Mouse (Mus musculus) limb, embryonic 14.5 days (tissue): ENCODE measurements at regions not wholly inside any gene's neighbourhood (a gene's known extent, or its start where the extent isn't known, plus 50 kb on each side); places are given as distances from the start of the nearest gene placed in this dataset.

Experiments
- ATAC-seq: fragments of 200-750 bp; cut with Nextera tagmentation; 2 replicates; pipeline ENCODE4 v1.8.0; 2017; ENCODE audit warnings: low read depth, moderate number of reproducible peaks, moderate TSS enrichment; ENCODE audit not compliant: low FRiP score
- DNase-seq: peaks from one replicate; pipeline ENCODE4 v3.0.0-alpha.2; 2015; ENCODE audit warnings: low spot score
- H3K27ac ChIP-seq: fragments of 300-500 bp; sonication (generic); replicated peaks from 2 replicates; pipeline ENCODE4 v1.5.1; 2014; ENCODE audit warnings: low read depth, mild to moderate bottlenecking, low read length, moderate library complexity, mixed read lengths
- H3K27me3 ChIP-seq: fragments of 300-500 bp; sonication (generic); 2 replicates; pipeline ENCODE4 v1.6.1; 2014; ENCODE audit warnings: low read length, mixed read lengths; ENCODE audit not compliant: control insufficient read depth, insufficient read depth
- H3K36me3 ChIP-seq: fragments of 300-500 bp; sonication (generic); 2 replicates; pipeline ENCODE4 v1.6.1; 2014; ENCODE audit warnings: mild to moderate bottlenecking, low read length, moderate library complexity, mixed read lengths; ENCODE audit not compliant: control insufficient read depth, insufficient read depth
- H3K4me1 ChIP-seq: fragments of 300-500 bp; sonication (generic); 2 replicates; pipeline ENCODE4 v1.6.1; 2014; ENCODE audit warnings: antibody characterized with exemption, low read length, mixed read lengths; ENCODE audit not compliant: control insufficient read depth, insufficient read depth
- H3K4me2 ChIP-seq: fragments of 300-500 bp; sonication (generic); replicated peaks from 2 replicates; pipeline ENCODE4 v1.6.1; 2014; ENCODE audit warnings: low read depth, mild to moderate bottlenecking, low read length, moderate library complexity; ENCODE audit not compliant: severe bottlenecking
- H3K4me3 ChIP-seq: fragments of 300-500 bp; sonication (generic); replicated peaks from 2 replicates; pipeline ENCODE4 v1.5.1; 2014; ENCODE audit warnings: low read length
- H3K9ac ChIP-seq: fragments of 300-500 bp; sonication (generic); 2 replicates; pipeline ENCODE4 v1.6.1; 2014; ENCODE audit warnings: mild to moderate bottlenecking, low read depth, low read length, moderate library complexity; ENCODE audit not compliant: severe bottlenecking
- H3K9me3 ChIP-seq: fragments of 300-500 bp; sonication (generic); 2 replicates; pipeline ENCODE4 v1.6.1; 2016; ENCODE audit warnings: low read length; ENCODE audit not compliant: control insufficient read depth
- POLR2A ChIP-seq: fragments of 200-500 bp; IDR thresholded peaks from 2 replicates; pipeline ENCODE4 v1.8.0; 2012; ENCODE audit warnings: inconsistent platforms, mild to moderate bottlenecking, moderate library complexity, borderline replicate concordance; ENCODE audit not compliant: insufficient read depth, insufficient read length; ENCODE audit errors: extremely low read depth
- WGBS: fragments of 180-500 bp; shearing (Covaris S2); extraction: QIAGEN DNeasy Blood & Tissue Kit; methylation state at CpG from one replicate; pipeline ENCODE4 v1.1.7; 2014; 5-methylcytosine and 5-hydroxymethylcytosine counted together

- H3K4me2 ChIP-seq = no peak overlapping the region
- no peaks in the 10 kb centered on the region for H3K9me3 ChIP-seq
- DNase-seq = no peak
- H3K27ac ChIP-seq = no peak overlapping the region
- no peak for ATAC-seq
- 41% methylated on average over 5 of the region's 5 CpGs for WGBS
- H3K4me1 ChIP-seq = no peaks in the 10 kb centered on the region
- no peak overlapping the region for H3K9ac ChIP-seq
- H3K27me3 ChIP-seq = no peaks in the 10 kb centered on the region
- no peak overlapping the region for H3K4me3 ChIP-seq
- no peaks in the 10 kb centered on the region for H3K36me3 ChIP-seq
- no peak for TF ChIP-seq POLR2A
Observed at GRCm38 (mm10) chr9:30271081-30271480, 155.8 kb upstream of the Snx19 start.

DNA sequence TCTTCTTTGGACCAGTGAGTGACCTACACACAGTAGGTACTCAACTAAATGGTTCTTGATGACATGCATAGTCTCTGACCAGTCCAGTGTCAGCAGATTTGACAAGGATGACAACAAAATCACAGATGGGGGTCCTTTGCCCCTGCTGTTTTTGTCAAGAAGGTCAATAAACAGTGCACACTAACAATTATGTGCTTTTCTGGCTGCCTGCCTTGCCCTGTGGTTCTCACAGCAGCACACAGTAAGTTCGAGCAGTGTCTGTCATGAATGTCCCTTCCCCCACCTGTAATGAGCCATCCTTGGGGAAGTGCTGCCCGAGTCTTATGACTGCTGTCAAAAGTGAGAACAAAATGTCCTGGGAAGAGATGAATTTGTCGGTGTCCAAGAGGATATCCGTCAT is 153.1 kb upstream of the Snx19 start:
- H3K27ac ChIP-seq = no peak overlapping the region
- no peaks in the 10 kb centered on the region for H3K27me3 ChIP-seq
- no peaks in the 10 kb centered on the region for H3K4me1 ChIP-seq
- H3K4me2 ChIP-seq = no peak overlapping the region
- no peak for DNase-seq
- ATAC-seq = no peak
- no peaks in the 10 kb centered on the region for H3K36me3 ChIP-seq
- H3K9me3 ChIP-seq = no peaks in the 10 kb centered on the region
- no peak overlapping the region for H3K4me3 ChIP-seq
- TF ChIP-seq POLR2A = no peak
- no peak overlapping the region for H3K9ac ChIP-seq
- 49% methylated on average over 4 of the region's 4 CpGs for WGBS

DNA sequence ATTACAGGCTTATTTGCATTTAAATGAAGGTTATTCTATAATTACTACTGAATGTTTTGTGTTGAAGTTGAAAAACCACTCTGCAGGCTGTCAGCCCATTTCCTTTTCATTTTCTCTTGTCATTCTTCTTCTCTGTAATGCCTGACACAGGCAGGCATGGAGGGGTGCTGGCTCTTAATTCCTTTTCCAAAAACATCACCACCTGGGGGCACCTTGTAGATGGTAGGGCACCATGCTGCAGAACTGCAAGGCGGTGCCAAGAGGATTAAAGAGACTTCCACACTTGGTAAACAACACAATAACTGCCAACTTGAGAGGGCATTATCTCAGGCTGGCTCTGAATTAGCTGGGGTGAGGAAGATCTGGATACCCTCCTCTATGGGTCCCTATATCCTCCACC is 148.7 kb upstream of the Snx19 start:
- no peak overlapping the region for H3K27ac ChIP-seq
- no peak overlapping the region for H3K4me2 ChIP-seq
- no peak overlapping the region for H3K4me3 ChIP-seq
- no peak overlapping the region for H3K9ac ChIP-seq
- no peaks in the 10 kb centered on the region for H3K9me3 ChIP-seq
- no peak for TF ChIP-seq POLR2A
- H3K36me3 ChIP-seq = no peaks in the 10 kb centered on the region
- H3K4me1 ChIP-seq = no peaks in the 10 kb centered on the region
- no peak for ATAC-seq
- no peaks in the 10 kb centered on the region for H3K27me3 ChIP-seq
- WGBS = 58% methylated on average over 1 of the region's 1 CpGs
- DNase-seq = no peak

DNA sequence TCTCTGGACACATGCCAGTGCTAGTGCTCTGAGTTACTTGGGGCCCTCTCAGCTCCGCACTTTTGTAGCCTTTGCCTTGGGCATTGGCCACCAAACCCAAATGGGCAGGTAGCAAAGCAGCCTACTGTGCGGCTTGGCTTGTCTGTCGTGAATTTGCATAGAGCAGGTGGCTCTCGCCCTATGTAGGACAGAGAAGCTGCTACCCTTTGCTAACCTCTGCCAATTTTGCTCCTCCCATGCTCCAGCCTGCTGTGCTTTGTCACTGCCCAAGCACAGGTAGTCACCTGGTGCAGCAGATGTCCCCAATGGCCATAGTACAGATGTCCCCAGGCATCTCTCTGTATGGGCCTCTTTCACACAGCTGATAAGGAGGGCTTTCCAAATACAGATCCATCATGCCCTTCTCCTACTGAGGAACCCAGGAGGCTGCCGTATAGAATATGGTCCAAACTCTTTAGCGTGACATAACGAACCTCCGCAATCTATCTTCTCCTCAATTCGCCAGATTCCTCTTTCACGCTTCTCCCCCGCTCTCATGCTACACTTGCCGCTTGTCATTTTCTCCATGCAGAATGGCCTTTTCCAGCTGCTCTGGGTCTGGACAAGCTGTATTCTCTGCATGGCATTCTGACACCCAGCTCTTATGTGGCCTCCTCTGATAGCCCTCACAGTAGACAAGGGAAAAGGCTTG is 143.7 kb upstream of the Snx19 start:
- H3K9ac ChIP-seq = no peak overlapping the region
- 0 out of 2 replicates have a peak, but pooled peaks cover 3% of the 10 kb centered on the region for H3K27me3 ChIP-seq
- no peak overlapping the region for H3K4me2 ChIP-seq
- no peaks in the 10 kb centered on the region for H3K36me3 ChIP-seq
- ATAC-seq (no peak), DNase-seq (no peak)
- no peak for TF ChIP-seq POLR2A
- no peaks in the 10 kb centered on the region for H3K4me1 ChIP-seq
- H3K9me3 ChIP-seq = no peaks in the 10 kb centered on the region
- H3K27ac ChIP-seq = no peak overlapping the region
- H3K4me3 ChIP-seq = no peak overlapping the region
- WGBS = 94% methylated on average over 12 of the region's 12 CpGs

- Histone ChIP-seq H3K4me1 (no peaks in the 10 kb centered on the region), H3K9me3 (no peaks in the 10 kb centered on the region), H3K4me3 (no peak overlapping the region), H3K27ac (no peak overlapping the region), H3K27me3 (0 out of 2 replicates have a peak, but pooled peaks cover 3% of the 10 kb centered on the region), H3K9ac (no peak overlapping the region), H3K36me3 (no peaks in the 10 kb centered on the region), H3K4me2 (no peak overlapping the region)
- no peak for TF ChIP-seq POLR2A
- ATAC-seq (no peak), DNase-seq (no peak)
- 77% methylated on average over 4 of the region's 4 CpGs for WGBS
Observed at GRCm38 (mm10) chr9:30283771-30284148, 143.1 kb upstream of the Snx19 start.
